Mouse (Mus musculus) limb, embryonic 10.5 days (tissue): ENCODE measurements around the gene Tchp. TPM values are rescaled to one million over a fixed set of nuclear protein-coding genes. Genes with fewer than 3 reads are reported as not detected.

ENCODE experiments used
- DNase-seq: peaks from one replicate; pipeline ENCODE4 v3.0.0-alpha.2; 2017; ENCODE audit warnings: low spot score
- H3K27ac ChIP-seq: fragments of 300-500 bp; sonication (generic); 2 replicates; pipeline ENCODE4 v1.5.1; 2016; ENCODE audit warnings: mild to moderate bottlenecking
- H3K27me3 ChIP-seq: fragments of 300-500 bp; sonication (generic); 2 replicates; pipeline ENCODE4 v1.6.1; 2016; ENCODE audit warnings: low read depth, mild to moderate bottlenecking; ENCODE audit not compliant: poor library complexity, severe bottlenecking
- H3K36me3 ChIP-seq: fragments of 300-500 bp; sonication (generic); 2 replicates; pipeline ENCODE4 v1.6.1; 2016; ENCODE audit warnings: mild to moderate bottlenecking, moderate library complexity
- H3K4me1 ChIP-seq: fragments of 300-500 bp; sonication (generic); 2 replicates; pipeline ENCODE4 v1.6.1; 2016
- H3K4me3 ChIP-seq: fragments of 300-500 bp; sonication (generic); 2 replicates; pipeline ENCODE4 v1.5.1; 2016; ENCODE audit warnings: mild to moderate bottlenecking, moderate library complexity
- H3K9me3 ChIP-seq: fragments of 300-500 bp; sonication (generic); replicated peaks from 2 replicates; pipeline ENCODE4 v1.6.1; 2016; ENCODE audit warnings: mild to moderate bottlenecking
- WGBS: fragments of 180-500 bp; shearing (Covaris S2); methylation state at CpG from one replicate; pipeline ENCODE4 v1.1.7; 2016; 5-methylcytosine and 5-hydroxymethylcytosine counted together
- polyA plus RNA-seq: library from polyadenylated mRNA; unstranded; fragments of >200 nt; fragmentation: Nextera tagmentation; extraction: Ambion mirVana; gene quantifications from 2 replicates; pipeline ENCODE4 v1.2.1, GENCODE M21; 2016

Tchp gene
- polyA plus RNA-seq, result 18.8 and 22.0 TPM in 2 replicates

DNA sequence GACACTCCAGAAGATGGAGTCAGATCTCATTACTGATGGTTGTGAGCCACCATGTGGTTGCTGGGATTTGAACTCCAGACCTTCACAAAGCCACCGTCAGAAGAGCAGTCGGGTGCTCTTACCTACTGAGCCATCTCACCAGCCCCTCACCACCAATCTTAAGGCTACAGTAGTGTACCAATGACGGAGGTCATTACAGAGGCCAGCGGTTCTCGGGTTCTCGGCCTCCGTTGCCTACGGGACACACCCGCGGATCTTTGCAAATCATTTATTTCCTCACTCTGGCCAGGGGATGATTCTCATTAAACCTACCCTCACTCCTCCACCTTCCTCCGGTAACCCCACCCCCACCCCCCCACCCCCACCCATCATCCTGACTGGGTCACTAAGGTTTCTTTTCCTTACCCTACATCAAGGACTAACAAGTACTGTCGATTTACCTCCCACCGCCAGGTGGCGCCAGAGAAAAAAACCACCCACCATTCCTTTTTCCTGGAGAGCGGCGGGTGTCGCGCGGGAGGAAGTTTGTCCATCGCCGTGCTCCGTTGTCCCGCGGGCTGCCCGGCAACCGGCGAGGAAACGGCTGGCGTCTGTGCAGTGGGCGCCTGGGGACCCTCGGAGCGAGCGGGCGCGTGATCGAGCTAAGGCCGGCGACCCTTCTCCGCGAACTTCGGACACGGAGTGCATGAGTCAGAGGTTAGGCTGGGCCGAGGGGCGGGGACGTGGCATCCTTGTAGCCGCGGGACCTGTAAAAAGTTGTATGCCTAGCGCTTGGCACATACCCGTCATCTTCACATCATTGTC, at the start of gene Tchp:
Gene Tchp (plus strand): TSS at position 496 of the 804 bp plus-strand sequence.
- WGBS, result 2% methylated on average over 49 of the region's 49 CpGs
- peaks cover 35% of the 10 kb centered on the region for H3K36me3 ChIP-seq
- H3K27me3 ChIP-seq, result no peaks in the 10 kb centered on the region
- DNase-seq, result peak; percentile 99
- H3K27ac ChIP-seq, result peak within 1 kb of the TSS; percentile 84
- peaks cover 10% of the 10 kb centered on the region for H3K4me1 ChIP-seq
- no peaks in the 10 kb centered on the region for H3K9me3 ChIP-seq
- peak within 1 kb of the TSS; percentile 87 for H3K4me3 ChIP-seq

DNA sequence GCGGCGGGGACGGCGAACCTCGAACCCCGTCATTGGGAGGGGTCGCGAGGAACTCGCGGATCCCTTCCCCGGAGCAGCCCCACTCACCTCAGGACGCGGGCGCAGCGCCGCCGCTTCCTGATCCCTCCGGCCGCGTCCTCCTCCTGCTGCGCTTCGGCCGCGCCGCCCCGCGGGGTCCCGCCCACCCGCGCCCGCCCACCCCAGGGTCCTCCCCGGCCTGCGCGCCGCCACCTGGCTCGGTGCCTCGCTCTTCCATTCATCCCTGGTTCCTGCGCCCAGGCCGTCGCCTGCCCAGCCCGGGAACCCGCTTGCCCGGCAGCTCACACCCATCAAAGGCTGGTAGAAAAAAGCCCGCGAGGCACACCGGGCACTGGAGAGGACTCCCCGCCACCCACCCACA, 49.3 kb upstream of the Tchp start, which contains the start of gene Trpv4:
Gene Trpv4 (minus strand): TSS at position 167 of the 400 bp plus-strand sequence.
- H3K9me3 ChIP-seq, result no peaks in the 10 kb centered on the region
- under 1% methylated on average over 47 of the region's 47 CpGs for WGBS
- H3K27me3 ChIP-seq, result peaks cover 78% of the 10 kb centered on the region
- peaks cover 23% of the 10 kb centered on the region for H3K4me1 ChIP-seq
- H3K27ac ChIP-seq, result peak within 1 kb of the TSS; percentile 56
- no peaks in the 10 kb centered on the region for H3K36me3 ChIP-seq
- no peak for DNase-seq
- peak within 1 kb of the TSS; percentile 65 for H3K4me3 ChIP-seq

- H3K27ac ChIP-seq, result no peak overlapping the region
- peaks cover 55% of the 10 kb centered on the region for H3K27me3 ChIP-seq
- H3K4me1 ChIP-seq, result peaks cover 23% of the 10 kb centered on the region
- no peaks in the 10 kb centered on the region for H3K36me3 ChIP-seq
- no peak overlapping the region for H3K4me3 ChIP-seq
- WGBS, result 72% methylated on average over 6 of the region's 6 CpGs
- H3K9me3 ChIP-seq, result no peaks in the 10 kb centered on the region
- DNase-seq, result no peak
Measured at GRCm38 (mm10) chr5:114661029-114661428, 46.5 kb upstream of the Tchp start.

GRCm38 (mm10) chr5:114664139-114664538, 43.4 kb upstream of the Tchp start:
- Histone ChIP-seq H3K4me1 (peaks cover 20% of the 10 kb centered on the region), H3K36me3 (no peaks in the 10 kb centered on the region), H3K4me3 (no peak overlapping the region), H3K27me3 (peaks cover 27% of the 10 kb centered on the region), H3K9me3 (no peaks in the 10 kb centered on the region), H3K27ac (no peak overlapping the region)
- DNase-seq, result no peak
- WGBS, result 81% methylated on average over 4 of the region's 4 CpGs

GRCm38 (mm10) chr5:114664750-114665149, 42.8 kb upstream of the Tchp start:
- Histone ChIP-seq H3K4me3 (no peak overlapping the region), H3K4me1 (peaks cover 20% of the 10 kb centered on the region), H3K27me3 (peaks cover 21% of the 10 kb centered on the region), H3K36me3 (peaks cover 1% of the 10 kb centered on the region), H3K27ac (no peak overlapping the region), H3K9me3 (no peaks in the 10 kb centered on the region)
- 73% methylated on average over 7 of the region's 7 CpGs for WGBS
- DNase-seq, result no peak

DNA sequence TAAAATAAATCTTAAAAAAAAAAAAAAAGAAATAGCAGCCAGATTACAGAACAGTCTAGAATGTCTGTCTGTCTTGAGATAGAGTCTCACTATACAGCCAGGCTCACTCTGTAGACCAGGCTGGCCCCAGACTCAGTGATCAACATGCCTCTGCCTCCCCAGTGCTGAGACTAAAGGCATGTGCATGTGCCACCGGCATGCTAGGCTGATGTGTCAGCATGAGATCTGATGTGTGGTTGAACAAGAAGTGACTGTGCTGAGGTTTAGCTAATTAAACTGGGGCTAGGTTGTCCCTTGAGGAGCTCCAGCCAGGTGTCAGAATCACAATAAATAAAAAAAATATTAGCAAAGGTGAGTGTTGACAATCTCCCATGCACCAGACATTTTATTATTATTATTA, 40.9 kb upstream of the Tchp start:
- Histone ChIP-seq H3K27ac (no peak overlapping the region), H3K27me3 (0 out of 2 replicates have a peak, but pooled peaks cover 6% of the 10 kb centered on the region), H3K36me3 (peaks cover 7% of the 10 kb centered on the region), H3K9me3 (no peaks in the 10 kb centered on the region), H3K4me1 (peaks cover 20% of the 10 kb centered on the region), H3K4me3 (no peak overlapping the region)
- no peak for DNase-seq
- 72% methylated on average over 1 of the region's 1 CpGs for WGBS

DNA sequence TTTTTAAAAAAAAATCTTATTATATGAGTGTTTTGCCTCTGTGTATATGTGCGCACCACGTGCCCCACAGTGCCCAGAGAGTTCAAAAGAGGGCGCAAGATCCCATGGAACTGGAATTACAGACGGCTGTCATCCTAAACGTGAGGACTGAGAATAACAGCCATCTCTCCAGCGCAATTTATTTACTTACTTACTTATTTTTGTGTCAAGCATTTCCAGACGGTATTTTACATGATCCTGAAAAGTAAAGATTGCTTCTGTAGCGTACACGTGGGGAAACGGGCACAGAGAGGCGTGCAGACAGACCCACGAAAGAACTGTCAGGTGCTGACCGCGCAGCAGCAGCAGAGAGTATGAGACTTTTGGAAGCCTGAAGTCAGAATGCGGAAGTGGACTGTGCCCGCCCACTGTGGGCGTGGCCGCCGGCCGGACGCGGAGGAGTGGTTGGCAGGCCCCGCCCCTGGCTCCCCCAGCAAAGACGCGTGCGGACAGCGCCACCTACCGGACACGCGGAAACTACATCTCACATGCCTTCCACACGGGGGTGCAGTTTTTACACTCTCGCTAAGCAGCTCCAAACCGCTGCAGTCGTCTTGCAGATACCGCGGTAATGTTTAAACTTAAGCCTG, 40.2 kb upstream of the Tchp start:
- DNase-seq, result peak; percentile 100
- H3K36me3 ChIP-seq, result peaks cover 7% of the 10 kb centered on the region
- no peaks in the 10 kb centered on the region for H3K9me3 ChIP-seq
- 5% methylated on average over 36 of the region's 36 CpGs for WGBS
- H3K27ac ChIP-seq, result no peak overlapping the region
- H3K4me1 ChIP-seq, result peaks cover 20% of the 10 kb centered on the region
- H3K4me3 ChIP-seq, result peak overlapping the region; percentile 38
- H3K27me3 ChIP-seq, result 0 out of 2 replicates have a peak, but pooled peaks cover 6% of the 10 kb centered on the region

- Histone ChIP-seq H3K4me3 (no peak overlapping the region), H3K36me3 (peaks cover 22% of the 10 kb centered on the region), H3K4me1 (peaks cover 20% of the 10 kb centered on the region), H3K9me3 (no peaks in the 10 kb centered on the region), H3K27me3 (0 out of 2 replicates have a peak, but pooled peaks cover 6% of the 10 kb centered on the region), H3K27ac (no peak overlapping the region)
- DNase-seq, result no peak
- 92% methylated on average over 5 of the region's 5 CpGs for WGBS
Measured at GRCm38 (mm10) chr5:114669014-114669413, 38.5 kb upstream of the Tchp start.

DNA sequence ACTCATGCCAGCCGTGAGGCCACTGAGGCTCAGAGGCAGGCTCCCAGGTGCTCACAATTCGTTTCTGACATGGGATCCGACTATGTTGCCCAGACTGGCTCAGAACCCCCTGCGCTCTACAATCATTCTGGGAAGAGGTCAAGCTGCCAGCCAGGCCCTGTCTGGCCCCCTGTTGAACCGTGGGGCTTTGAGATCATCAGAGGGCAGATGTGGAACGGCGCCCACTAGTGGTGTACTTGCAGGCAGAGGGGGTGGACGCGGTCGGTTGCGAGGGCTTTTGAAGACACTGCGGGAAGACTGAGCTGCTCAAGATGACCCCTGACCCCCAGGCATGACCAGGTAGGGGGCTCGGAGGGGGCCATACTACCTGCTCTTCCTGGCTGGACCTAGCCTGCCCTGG, 34.4 kb upstream of the Tchp start:
- Histone ChIP-seq H3K36me3 (peaks cover 50% of the 10 kb centered on the region), H3K4me1 (0 out of 2 replicates have a peak, but pooled peaks cover 2% of the 10 kb centered on the region), H3K4me3 (no peak overlapping the region)

GRCm38 (mm10) chr5:114674594-114674993, 33.0 kb upstream of the Tchp start:
- Histone ChIP-seq H3K27ac (peak overlapping the region; percentile 11; the same call in 1 of the 2 replicates), H3K4me3 (no peak overlapping the region), H3K4me1 (peaks cover 7% of the 10 kb centered on the region), H3K9me3 (no peaks in the 10 kb centered on the region), H3K27me3 (no peaks in the 10 kb centered on the region), H3K36me3 (peaks cover 50% of the 10 kb centered on the region)
- DNase-seq, result no peak
- 91% methylated on average over 8 of the region's 8 CpGs for WGBS

More for the DNA sequence above, 34.4 kb upstream of the Tchp start:
- Histone ChIP-seq H3K27me3 (0 out of 2 replicates have a peak, but pooled peaks cover 3% of the 10 kb centered on the region), H3K9me3 (no peaks in the 10 kb centered on the region), H3K27ac (no peak overlapping the region)
- no peak for DNase-seq
- WGBS, result 87% methylated on average over 13 of the region's 13 CpGs

DNA sequence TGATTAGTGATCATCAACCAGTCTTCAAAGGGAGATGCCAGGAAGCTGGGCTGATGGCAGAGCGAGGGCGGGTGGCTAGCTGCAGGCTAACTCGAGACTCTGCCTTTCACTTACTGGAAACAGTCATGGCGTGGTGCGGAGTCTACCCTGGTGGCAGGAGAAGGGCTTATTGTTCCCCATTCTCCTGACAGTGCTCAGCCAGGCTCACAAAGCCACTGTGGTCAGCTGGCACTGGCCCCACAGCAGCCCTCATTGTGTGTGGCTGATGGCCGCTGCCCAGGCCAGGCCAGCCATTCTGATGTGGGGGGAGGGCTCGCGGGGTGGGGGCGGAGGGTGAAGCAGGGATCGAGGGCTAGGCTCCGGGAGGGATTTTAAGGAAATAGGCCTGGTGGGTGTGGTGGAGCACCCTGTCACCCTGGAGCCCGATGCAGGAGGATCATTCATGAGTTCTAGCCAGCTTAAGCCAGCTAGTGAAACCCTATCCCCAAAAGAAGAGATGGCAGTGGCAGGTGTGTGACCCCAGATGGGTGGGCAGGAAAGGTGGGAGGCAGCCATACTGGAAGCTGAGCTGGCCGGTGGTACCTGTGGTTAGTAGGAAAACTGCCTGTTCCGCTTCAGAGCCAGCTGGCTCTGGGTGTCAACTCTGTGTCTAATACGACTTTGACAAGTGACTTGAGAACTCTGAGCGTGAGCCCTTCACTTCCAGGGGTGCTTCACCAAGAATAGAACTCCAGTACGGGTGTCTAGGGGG, 27.5 kb upstream of the Tchp start:
- peak overlapping the region; percentile 66 for H3K27ac ChIP-seq
- H3K36me3 ChIP-seq, result peaks cover 19% of the 10 kb centered on the region
- H3K4me1 ChIP-seq, result peaks cover 60% of the 10 kb centered on the region
- no peak for DNase-seq
- 78% methylated on average over 17 of the region's 17 CpGs for WGBS
- no peaks in the 10 kb centered on the region for H3K9me3 ChIP-seq
- no peak overlapping the region for H3K4me3 ChIP-seq
- no peaks in the 10 kb centered on the region for H3K27me3 ChIP-seq

DNA sequence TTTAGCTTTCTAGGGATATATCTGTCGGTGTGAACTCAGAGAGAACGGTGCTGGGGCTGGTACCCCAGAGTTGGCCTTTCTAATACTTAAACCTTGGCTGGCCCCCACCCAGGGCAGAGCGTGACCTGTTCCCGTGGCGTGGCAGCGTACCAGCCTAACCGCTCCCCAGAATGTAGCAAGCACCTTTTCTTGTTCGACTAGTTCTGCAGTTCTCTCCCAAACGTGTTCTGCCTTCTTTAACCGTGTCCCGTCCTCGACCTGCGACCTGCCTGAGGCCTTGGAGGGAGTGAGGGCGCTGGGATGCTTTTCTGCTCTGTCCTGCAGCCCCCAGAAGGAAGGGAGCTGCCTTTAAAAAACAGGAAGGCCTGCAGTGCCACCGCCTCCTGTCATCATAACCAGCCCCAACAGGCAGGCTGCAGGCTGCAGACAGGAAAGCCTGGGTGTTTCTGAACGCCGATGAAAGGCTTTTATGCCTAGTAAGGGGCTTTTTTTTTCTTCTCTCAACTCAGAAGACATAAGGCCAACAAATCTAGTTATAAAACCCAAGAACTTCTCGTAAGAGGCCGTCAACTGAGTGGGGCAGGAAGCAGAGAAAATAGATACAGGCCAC, 26.8 kb upstream of the Tchp start:
- no peak for DNase-seq
- Histone ChIP-seq H3K27ac (peak overlapping the region; percentile 66), H3K4me1 (peaks cover 62% of the 10 kb centered on the region), H3K27me3 (no peaks in the 10 kb centered on the region), H3K9me3 (no peaks in the 10 kb centered on the region), H3K36me3 (peaks cover 19% of the 10 kb centered on the region), H3K4me3 (no peak overlapping the region)
- 73% methylated on average over 19 of the region's 19 CpGs for WGBS
